Mouse (Mus musculus) spleen, embryonic (tissue): ENCODE results near the gene Sept9.

ENCODE experiments used
- CTCF ChIA-PET: fragments of 350-600 bp; sonication (Branson Sonifier 250); formaldehyde crosslinking; loops from one replicate; lab custom pipeline; 2022; lab: Charles Lee

The Sept9 gene

DNA sequence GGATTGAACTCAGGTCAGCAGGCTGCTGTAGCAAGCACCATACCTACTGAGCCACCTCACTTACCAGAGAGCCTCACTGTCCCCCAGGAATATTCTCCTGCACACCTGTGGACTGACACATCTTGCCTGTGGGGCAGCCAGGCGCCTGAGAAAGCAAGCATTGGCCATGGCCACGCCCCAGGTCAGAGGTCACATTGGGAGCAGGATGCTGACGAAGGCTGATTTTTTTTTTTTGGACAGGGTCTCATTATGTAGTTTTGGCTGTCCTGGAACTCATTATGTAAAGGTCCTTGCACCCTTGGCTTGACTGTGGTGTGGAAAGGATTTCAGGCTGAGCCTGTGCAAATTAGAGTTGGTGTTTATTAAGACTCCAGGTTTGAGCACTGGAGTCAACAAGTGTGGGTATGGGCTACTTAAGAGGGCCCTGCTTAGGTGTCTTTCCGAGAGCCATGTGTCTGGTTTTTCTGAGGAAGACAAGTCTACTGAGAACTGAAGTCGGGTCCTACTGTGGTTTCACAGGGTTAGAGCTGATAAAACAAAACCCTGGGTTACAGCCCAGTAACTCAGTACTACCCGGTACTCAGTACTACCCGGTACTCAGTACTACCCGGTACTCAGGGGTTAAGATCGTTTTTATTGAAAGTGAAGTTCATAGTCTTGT, 122.0 kb downstream of the Sept9 start:
- CTCF ChIA-PET, result no interaction called here

DNA sequence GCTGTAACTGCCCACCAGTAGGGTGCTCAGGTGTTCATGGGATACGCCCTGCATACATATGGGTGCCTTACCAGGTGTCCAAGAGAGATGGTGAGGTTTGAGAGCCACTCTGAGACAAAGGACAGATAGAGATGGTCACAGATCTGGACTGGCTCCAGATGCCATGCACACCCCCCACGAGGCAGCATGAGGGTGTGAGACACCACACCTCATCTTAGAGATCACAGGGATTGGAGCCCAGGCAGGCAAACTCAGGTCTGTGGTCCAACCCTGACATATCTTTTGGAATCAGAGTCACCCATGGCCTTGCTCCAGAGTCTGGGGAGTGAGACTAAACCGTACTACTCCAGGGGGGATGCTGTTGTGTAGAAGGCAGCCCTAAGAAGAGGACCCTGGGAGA, 122.8 kb downstream of the Sept9 start:
- CTCF ChIA-PET, result no interaction called here

DNA sequence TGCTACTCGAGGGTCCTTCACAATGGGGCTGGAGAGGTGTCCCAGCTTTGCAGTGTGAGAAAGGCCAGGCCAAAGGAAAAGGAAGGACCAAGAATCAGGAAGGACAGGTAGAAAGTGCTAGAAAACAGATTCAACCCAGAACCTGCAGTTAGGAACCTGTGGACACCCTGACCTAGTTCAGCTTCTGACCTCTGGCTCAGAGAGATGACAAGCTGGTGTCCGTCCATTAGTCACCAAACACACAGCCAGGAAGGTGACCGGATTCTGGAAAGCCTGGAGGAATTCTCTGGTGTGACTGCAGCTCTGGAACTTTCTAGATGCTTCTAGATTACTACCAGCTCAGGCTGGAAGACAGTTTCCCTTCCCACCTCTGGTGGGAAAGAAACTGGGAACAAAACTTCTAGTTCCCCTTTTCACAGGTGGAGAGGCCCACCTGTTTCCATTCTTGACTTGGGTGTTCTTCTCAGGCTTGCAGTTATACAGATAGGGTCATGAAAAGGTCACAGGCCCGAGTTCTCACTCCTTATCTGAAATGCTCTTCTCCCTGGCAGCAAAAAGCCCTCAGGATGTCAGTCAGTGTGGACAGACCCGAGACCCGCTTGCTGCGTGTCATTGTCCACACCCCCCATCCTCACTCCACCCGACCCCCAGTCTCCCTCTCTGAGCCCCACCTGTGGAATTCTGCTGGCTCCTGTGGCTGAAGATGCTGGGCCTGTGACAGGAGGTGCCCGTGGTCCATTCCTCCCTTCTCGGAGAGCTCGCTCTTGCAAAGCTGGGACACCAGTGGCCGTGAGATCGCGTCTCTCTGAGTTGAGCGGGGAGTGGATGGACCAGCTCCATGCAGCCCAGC, 123.5 kb downstream of the Sept9 start:
- CTCF ChIA-PET, result interaction anchor here (0.6 kb wide), 1 partner anchor 74 kb away, joined by 3 read pairs; no protein-coding TSS in a partner anchor

DNA sequence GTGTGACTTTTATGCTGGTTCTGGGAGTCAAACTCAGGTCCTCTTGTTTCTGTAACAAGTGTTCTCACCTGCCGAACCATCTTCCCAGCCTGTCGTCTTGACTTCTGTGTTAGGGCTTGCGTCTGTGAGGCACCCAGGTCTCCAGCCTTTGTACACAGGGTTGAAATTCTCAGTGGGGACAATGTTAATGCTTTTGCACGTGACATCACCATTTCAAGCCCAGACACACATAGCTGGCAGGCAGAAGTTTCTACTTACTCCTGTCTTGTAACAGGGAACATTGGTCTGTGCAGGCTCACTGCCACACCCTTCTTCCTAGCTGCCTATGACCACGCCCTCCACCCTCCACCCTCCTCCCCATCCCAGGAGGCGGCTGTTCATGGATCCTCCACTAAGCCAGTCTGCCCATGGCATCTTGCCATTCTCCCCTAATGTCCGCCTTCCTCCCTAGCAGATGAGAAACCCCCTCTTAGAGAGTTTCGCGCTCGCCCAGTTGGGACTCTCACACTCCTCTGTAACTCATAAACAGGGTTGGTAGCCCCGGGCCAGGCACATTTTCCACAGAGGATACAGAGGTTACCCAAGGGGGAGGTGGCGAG, 124.6 kb downstream of the Sept9 start:
- CTCF ChIA-PET, result interaction anchor here (0.6 kb wide), 1 partner anchor 86 kb away, joined by 3 read pairs; no protein-coding TSS in a partner anchor

GRCm38 (mm10) chr11:117324718-117325117, 125.3 kb downstream of the Sept9 start:
- CTCF ChIA-PET, result interaction anchor here (0.6 kb wide), 1 partner anchor 87 kb away, joined by 3 read pairs; no protein-coding TSS in a partner anchor

DNA sequence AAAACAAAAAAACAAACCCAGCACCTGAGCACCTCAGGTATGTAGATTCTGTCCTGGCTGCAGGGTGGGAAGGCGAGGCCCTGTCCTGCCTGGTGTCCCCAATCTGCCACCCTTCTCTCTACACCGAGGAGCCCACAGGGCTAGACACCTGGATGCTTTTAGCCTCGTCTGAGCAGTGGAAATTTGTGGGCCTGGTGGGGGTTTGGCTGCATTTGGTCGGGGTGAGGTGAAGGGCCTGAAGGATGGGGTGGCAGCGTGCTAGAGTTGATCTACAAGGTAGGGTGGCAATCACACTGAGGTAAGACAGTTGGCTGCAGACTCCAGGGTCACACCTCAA, 125.6 kb downstream of the Sept9 start:
- CTCF ChIA-PET, result no interaction called here

DNA sequence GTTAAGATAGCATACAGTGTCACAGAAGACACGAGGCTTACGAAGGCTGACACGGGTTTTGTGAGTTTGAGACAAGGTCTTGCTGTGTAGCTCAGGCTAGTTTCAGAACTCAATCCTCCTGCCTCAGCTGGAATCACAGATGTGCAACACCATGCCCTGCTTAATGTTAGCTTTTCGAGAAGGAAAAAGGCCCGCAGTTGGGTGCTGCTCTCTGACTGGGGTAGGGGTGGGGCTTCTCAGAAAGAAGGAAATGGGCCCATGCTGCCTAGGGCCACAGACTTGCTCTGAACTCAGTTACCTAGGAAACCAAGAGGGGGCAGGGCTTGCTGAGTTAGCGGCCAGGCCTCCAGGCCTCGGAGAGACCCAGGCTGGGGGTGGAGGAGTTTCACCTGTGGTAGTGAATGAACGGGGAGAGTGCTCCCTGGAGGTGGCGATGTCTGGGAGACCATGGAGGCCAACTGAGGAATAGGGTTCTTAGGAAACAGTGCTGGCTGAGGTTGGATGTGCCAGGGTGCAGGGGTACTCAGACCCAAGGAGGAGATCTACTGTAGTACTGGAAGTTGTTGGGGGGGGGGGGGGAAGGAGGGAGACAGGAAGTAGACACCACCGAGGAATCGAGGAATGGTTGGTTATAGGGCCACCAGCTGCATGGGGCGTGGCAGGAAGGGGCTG, 126.1 kb downstream of the Sept9 start:
- CTCF ChIA-PET, result interaction anchor here (0.6 kb wide), 1 partner anchor 25 kb away, joined by 10 read pairs; no protein-coding TSS in a partner anchor

- CTCF ChIA-PET, result interaction anchor here (0.6 kb wide), 2 partner anchors 24 to 277 kb away, joined by 8 to 10 read pairs; no protein-coding TSS in a partner anchor
These were observed 126.8 kb downstream of the Sept9 start for GRCm38 (mm10) chr11:117326140-117326725.

DNA sequence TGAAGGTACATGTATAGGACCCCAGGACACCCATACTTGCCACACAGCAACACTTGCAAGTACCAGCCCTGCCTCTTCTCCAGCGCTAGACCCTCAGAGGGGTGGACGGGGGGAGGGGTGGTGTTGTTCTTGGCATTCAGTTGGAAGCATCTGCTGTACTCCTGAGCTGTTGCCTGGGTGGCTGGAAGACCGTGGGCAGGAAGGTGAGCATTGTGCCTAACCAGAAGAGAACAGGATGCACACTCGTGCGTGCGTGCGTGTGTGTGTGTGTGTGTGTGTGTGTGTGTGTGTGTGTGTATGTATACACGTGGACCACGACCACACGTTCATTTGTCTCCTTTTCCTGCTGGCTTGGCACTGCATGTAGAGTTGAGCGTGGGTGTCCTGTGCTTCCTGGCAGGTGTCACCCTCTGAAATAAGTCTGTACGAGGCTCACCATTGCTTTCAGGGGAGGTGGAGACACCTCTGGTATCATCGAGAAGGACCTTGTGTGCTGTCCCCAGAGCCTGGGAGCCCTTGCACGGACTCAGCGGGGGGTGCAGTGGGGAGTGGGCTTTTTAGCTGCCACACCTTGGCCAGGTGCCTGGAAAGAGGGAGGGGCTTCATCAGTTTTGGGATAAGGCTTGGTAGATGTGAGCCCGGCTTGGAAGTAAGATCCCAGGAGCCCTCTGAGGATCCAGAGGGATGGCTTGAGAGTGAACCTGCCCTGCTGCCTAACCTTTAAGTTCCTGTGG, 127.6 kb downstream of the Sept9 start:
- CTCF ChIA-PET, result interaction anchor here (0.6 to 0.8 kb wide), 2 partner anchors 90 to 277 kb away, joined by 7 to 8 read pairs; no protein-coding TSS in a partner anchor

DNA sequence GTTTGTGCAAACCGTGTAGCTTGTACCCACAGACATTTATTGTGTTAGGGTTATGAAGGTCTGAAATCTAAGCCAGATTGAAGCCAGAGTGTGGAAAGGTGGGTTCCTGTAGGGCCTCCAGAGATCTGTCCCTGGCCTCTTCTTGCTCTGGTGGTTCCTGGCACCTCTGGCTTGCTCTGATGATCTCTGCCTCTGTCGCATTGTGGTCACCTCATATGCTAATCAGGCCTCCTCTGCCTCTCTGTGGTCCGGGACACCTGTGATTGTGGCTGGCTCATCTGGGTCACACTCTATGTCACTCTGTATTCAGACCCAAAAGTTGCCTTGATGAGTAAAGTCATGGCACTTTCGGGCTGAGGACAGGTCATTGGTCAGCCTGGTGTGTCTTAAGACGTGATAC, 128.2 kb downstream of the Sept9 start:
- CTCF ChIA-PET, result interaction anchor here (0.8 kb wide), 1 partner anchor 90 kb away, joined by 7 read pairs; no protein-coding TSS in a partner anchor

GRCm38 (mm10) chr11:117330076-117330950, 130.9 kb downstream of the Sept9 start:
- CTCF ChIA-PET, result no interaction called here

- CTCF ChIA-PET, result no interaction called here
These were observed 131.4 kb downstream of the Sept9 start for GRCm38 (mm10) chr11:117330951-117331254.

- CTCF ChIA-PET, result no interaction called here
These were observed 132.1 kb downstream of the Sept9 start for GRCm38 (mm10) chr11:117331361-117332241.

GRCm38 (mm10) chr11:117332242-117333149, 133.0 kb downstream of the Sept9 start:
- CTCF ChIA-PET, result interaction anchor here (0.8 kb wide), 1 partner anchor 12 kb away, joined by 4 read pairs; no protein-coding TSS in a partner anchor

- CTCF ChIA-PET, result interaction anchor here (0.6 to 0.8 kb wide), 2 partner anchors 13 to 553 kb away, joined by 4 read pairs; no protein-coding TSS in a partner anchor
These were observed 133.8 kb downstream of the Sept9 start for GRCm38 (mm10) chr11:117333150-117333715.

- CTCF ChIA-PET, result interaction anchor here (1.0 kb wide), 1 partner anchor 15 kb away, joined by 3 read pairs; no protein-coding TSS in a partner anchor
These were observed 134.6 kb downstream of the Sept9 start for GRCm38 (mm10) chr11:117334101-117334500.

DNA sequence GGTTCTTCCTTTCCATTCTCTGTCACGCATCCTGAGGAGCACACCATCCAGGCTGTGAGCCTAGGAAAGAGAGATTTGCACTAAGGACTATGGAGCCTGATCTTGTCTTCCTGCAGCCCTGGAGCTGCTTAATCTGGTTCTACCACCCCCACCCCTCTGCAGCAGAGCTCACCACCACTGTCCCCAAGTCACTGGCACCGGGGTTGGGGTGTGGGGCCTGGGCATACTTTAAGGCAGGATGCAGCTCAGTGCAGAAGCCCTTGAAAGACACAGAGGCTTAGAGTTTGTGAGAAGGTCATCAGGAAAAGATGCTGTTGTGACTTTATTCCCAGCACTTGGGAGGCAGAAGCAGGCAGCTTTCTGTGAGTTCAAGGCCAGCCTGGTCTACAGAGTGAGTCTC, 135.7 kb downstream of the Sept9 start:
- CTCF ChIA-PET, result no interaction called here
